Mouse (Mus musculus): ENCODE results near the gene Gapdh. TPM values are rescaled to one million over a fixed set of nuclear protein-coding genes. Genes with fewer than 3 reads are reported as not detected.
A peak's percentile ranks its signal among the peaks of the same experiment; 100 is the strongest.

Gene Gapdh
- polyA plus RNA-seq, 1 experiment from 2014 or later = 1,016 TPM

GRCm38 (mm10) chr6:125148251-125148925, 17.9 kb downstream of the Gapdh start:
- peak overlapping the region; percentile 20; the same call in 1 of the 2 replicates for H3K27ac ChIP-seq (replicated peaks)
- no peaks in the 10 kb centered on the region for H3K27me3 ChIP-seq
- H3K9me3 ChIP-seq (replicated peaks) = no peaks in the 10 kb centered on the region
- peaks cover 14% of the 10 kb centered on the region for H3K36me3 ChIP-seq (replicated peaks)
- 42% methylated on average over 18 of the region's 18 CpGs for WGBS (ENCODE audit: insufficient replicate concordance)
- peak overlapping the region; percentile 30 for H3K4me2 ChIP-seq
- peaks cover 81% of the 10 kb centered on the region for H3K4me1 ChIP-seq (replicated peaks)
- no peak overlapping the region for H3K4me3 ChIP-seq (replicated peaks)
- ATAC-seq (ENCODE audit: insufficient read depth) = no peak
- H3K9ac ChIP-seq = no peak overlapping the region; the same call in 1 of the 2 replicates

- H3K27me3 ChIP-seq = no peaks in the 10 kb centered on the region
- 71% methylated on average over 10 of the region's 10 CpGs for WGBS (ENCODE audit: insufficient replicate concordance)
- no peak overlapping the region for H3K9ac ChIP-seq
- H3K27ac ChIP-seq (replicated peaks) = no peak overlapping the region
- H3K4me2 ChIP-seq = peak overlapping the region; percentile 5; the same call in 1 of the 2 replicates
- H3K9me3 ChIP-seq (replicated peaks) = no peaks in the 10 kb centered on the region
- H3K36me3 ChIP-seq (replicated peaks) = peaks cover 18% of the 10 kb centered on the region
- H3K4me1 ChIP-seq (replicated peaks) = peaks cover 71% of the 10 kb centered on the region
- no peak for ATAC-seq (ENCODE audit: insufficient read depth)
- H3K4me3 ChIP-seq (replicated peaks) = no peak overlapping the region
These were observed 18.9 kb downstream of the Gapdh start for GRCm38 (mm10) chr6:125147329-125147728.

- Histone ChIP-seq H3K9ac (no peak overlapping the region; the same call in 1 of the 2 replicates), H3K4me3 (replicated peaks) (peak overlapping the region; percentile 81), H3K9me3 (replicated peaks) (no peaks in the 10 kb centered on the region), H3K27me3 (no peaks in the 10 kb centered on the region), H3K36me3 (replicated peaks) (peaks cover 24% of the 10 kb centered on the region), H3K4me2 (peak overlapping the region; percentile 88), H3K27ac (replicated peaks) (no peak overlapping the region), H3K4me1 (replicated peaks) (peaks cover 65% of the 10 kb centered on the region)
- 45% methylated on average over 4 of the region's 4 CpGs for WGBS (ENCODE audit: insufficient replicate concordance)
- no peak for ATAC-seq (ENCODE audit: insufficient read depth)
These were observed 19.5 kb downstream of the Gapdh start for GRCm38 (mm10) chr6:125146797-125147196.

- Histone ChIP-seq H3K27me3 (no peaks in the 10 kb centered on the region), H3K36me3 (replicated peaks) (peaks cover 30% of the 10 kb centered on the region), H3K4me3 (replicated peaks) (peak overlapping the region; percentile 81), H3K4me1 (replicated peaks) (peaks cover 60% of the 10 kb centered on the region), H3K27ac (replicated peaks) (no peak overlapping the region), H3K9ac (peak overlapping the region; percentile 72), H3K9me3 (replicated peaks) (no peaks in the 10 kb centered on the region), H3K4me2 (peak overlapping the region; percentile 88)
- 59% methylated on average over 7 of the region's 7 CpGs for WGBS (ENCODE audit: insufficient replicate concordance)
- ATAC-seq (ENCODE audit: insufficient read depth) = no peak
These were observed 20.1 kb downstream of the Gapdh start for GRCm38 (mm10) chr6:125146148-125146547.

GRCm38 (mm10) chr6:125145479-125145951, 20.8 kb downstream of the Gapdh start:
- under 1% methylated on average over 35 of the region's 35 CpGs for WGBS (ENCODE audit: insufficient replicate concordance)
- peaks cover 59% of the 10 kb centered on the region for H3K4me1 ChIP-seq (replicated peaks)
- no peaks in the 10 kb centered on the region for H3K9me3 ChIP-seq (replicated peaks)
- H3K36me3 ChIP-seq (replicated peaks) = peaks cover 37% of the 10 kb centered on the region
- H3K27me3 ChIP-seq = no peaks in the 10 kb centered on the region
- peak overlapping the region; percentile 72 for H3K9ac ChIP-seq
- H3K4me3 ChIP-seq (replicated peaks) = peak overlapping the region; percentile 81
- ATAC-seq (ENCODE audit: insufficient read depth) = peak; percentile 79
- peak overlapping the region; percentile 83 for H3K27ac ChIP-seq (replicated peaks)
- peak overlapping the region; percentile 88 for H3K4me2 ChIP-seq

- peak; percentile 93 for ATAC-seq (ENCODE audit: insufficient read depth)
- no peaks in the 10 kb centered on the region for H3K27me3 ChIP-seq
- peak within 1 kb of the TSS; percentile 83 for H3K27ac ChIP-seq (replicated peaks)
- H3K9ac ChIP-seq = peak within 1 kb of the TSS; percentile 72
- no peaks in the 10 kb centered on the region for H3K9me3 ChIP-seq (replicated peaks)
- WGBS (ENCODE audit: insufficient replicate concordance) = under 1% methylated on average over 16 of the region's 16 CpGs
- peak within 1 kb of the TSS; percentile 81 for H3K4me3 ChIP-seq (replicated peaks)
- peaks cover 59% of the 10 kb centered on the region for H3K4me1 ChIP-seq (replicated peaks)
- peak within 1 kb of the TSS; percentile 88 for H3K4me2 ChIP-seq
- peaks cover 42% of the 10 kb centered on the region for H3K36me3 ChIP-seq (replicated peaks)
These were observed 21.3 kb downstream of the Gapdh start, which contains the start of gene Iffo1 for GRCm38 (mm10) chr6:125145001-125145400. Gene Iffo1 (plus strand): TSS chr6:125145241.

GRCm38 (mm10) chr6:125143904-125144303, 22.4 kb downstream of the Gapdh start:
- Histone ChIP-seq H3K27ac (replicated peaks) (peak overlapping the region; percentile 64; the same call in 1 of the 2 replicates), H3K9ac (no peak overlapping the region), H3K4me3 (replicated peaks) (no peak overlapping the region), H3K36me3 (replicated peaks) (peaks cover 53% of the 10 kb centered on the region), H3K9me3 (replicated peaks) (no peaks in the 10 kb centered on the region), H3K4me1 (replicated peaks) (peaks cover 51% of the 10 kb centered on the region), H3K27me3 (no peaks in the 10 kb centered on the region), H3K4me2 (no peak overlapping the region; the same call in 1 of the 2 replicates)
- ATAC-seq (ENCODE audit: insufficient read depth) = no peak
- 79% methylated on average over 9 of the region's 9 CpGs for WGBS (ENCODE audit: insufficient replicate concordance)

- Histone ChIP-seq H3K36me3 (replicated peaks) (peaks cover 60% of the 10 kb centered on the region), H3K4me3 (replicated peaks) (no peak overlapping the region), H3K9ac (no peak overlapping the region), H3K27me3 (no peaks in the 10 kb centered on the region), H3K9me3 (replicated peaks) (no peaks in the 10 kb centered on the region), H3K4me2 (no peak overlapping the region), H3K27ac (replicated peaks) (no peak overlapping the region), H3K4me1 (replicated peaks) (peaks cover 44% of the 10 kb centered on the region)
- ATAC-seq (ENCODE audit: insufficient read depth) = no peak
- 58% methylated on average over 3 of the region's 3 CpGs for WGBS (ENCODE audit: insufficient replicate concordance)
These were observed 23.1 kb downstream of the Gapdh start for GRCm38 (mm10) chr6:125143128-125143527.

- Histone ChIP-seq H3K4me2 (no peak overlapping the region), H3K4me1 (replicated peaks) (peaks cover 37% of the 10 kb centered on the region), H3K27me3 (no peaks in the 10 kb centered on the region), H3K36me3 (replicated peaks) (peaks cover 67% of the 10 kb centered on the region), H3K9ac (no peak overlapping the region), H3K27ac (replicated peaks) (no peak overlapping the region), H3K4me3 (replicated peaks) (no peak overlapping the region), H3K9me3 (replicated peaks) (no peaks in the 10 kb centered on the region)
- no peak for ATAC-seq (ENCODE audit: insufficient read depth)
- 81% methylated on average over 8 of the region's 8 CpGs for WGBS (ENCODE audit: insufficient replicate concordance)
These were observed 23.8 kb downstream of the Gapdh start for GRCm38 (mm10) chr6:125142436-125142835.

GRCm38 (mm10) chr6:125139747-125140146, 26.5 kb downstream of the Gapdh start:
- Histone ChIP-seq H3K9me3 (replicated peaks) (no peaks in the 10 kb centered on the region), H3K4me3 (replicated peaks) (no peak overlapping the region), H3K27me3 (no peaks in the 10 kb centered on the region), H3K4me1 (replicated peaks) (peaks cover 10% of the 10 kb centered on the region), H3K27ac (replicated peaks) (no peak overlapping the region), H3K9ac (no peak overlapping the region), H3K4me2 (no peak overlapping the region), H3K36me3 (replicated peaks) (peaks cover 92% of the 10 kb centered on the region)
- 84% methylated on average over 7 of the region's 7 CpGs for WGBS (ENCODE audit: insufficient replicate concordance)
- ATAC-seq (ENCODE audit: insufficient read depth) = no peak

- Histone ChIP-seq H3K9ac (no peak overlapping the region), H3K9me3 (replicated peaks) (no peaks in the 10 kb centered on the region), H3K36me3 (replicated peaks) (peaks cover 89% of the 10 kb centered on the region), H3K4me2 (no peak overlapping the region), H3K4me1 (replicated peaks) (peaks cover 14% of the 10 kb centered on the region), H3K27ac (replicated peaks) (no peak overlapping the region), H3K4me3 (replicated peaks) (no peak overlapping the region), H3K27me3 (no peaks in the 10 kb centered on the region)
- ATAC-seq (ENCODE audit: insufficient read depth) = no peak
- 82% methylated on average over 19 of the region's 19 CpGs for WGBS (ENCODE audit: insufficient replicate concordance)
These were observed 29.1 kb downstream of the Gapdh start for GRCm38 (mm10) chr6:125137002-125137671.

All from liver, embryonic 15.5 days (tissue).